18 mouse cellular contexts compared by ENCODE assay signal in the genomic region with DNA sequence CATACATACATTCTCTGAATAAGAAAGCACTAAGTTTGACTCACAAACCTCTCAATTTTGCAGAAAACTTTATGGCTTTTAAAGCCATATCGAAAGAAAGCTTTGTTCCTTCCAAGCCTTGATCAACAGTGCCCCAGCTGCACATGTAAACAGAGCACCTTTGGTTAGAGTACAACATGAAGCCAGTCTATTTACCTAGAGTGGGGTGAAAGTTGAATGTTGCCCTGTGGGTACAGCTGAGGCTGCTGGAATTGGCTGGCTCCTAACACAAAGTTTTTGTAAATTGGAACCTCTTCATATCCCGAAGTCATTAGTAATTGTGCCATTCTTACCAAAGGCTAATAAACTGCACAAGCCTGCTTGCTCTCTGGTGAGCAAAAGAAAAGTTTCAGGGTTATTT. TPM values are rescaled to one million over a fixed set of nuclear protein-coding genes. Genes with fewer than 3 reads are reported as not detected.
"Had no signal": no experiment of that assay in that cellular context is flagged by ENCODE, and none has a peak within 500 bp of the region (broad histone marks: within the 10 kb centered on the region; RNA-seq: fewer than 3 reads in every experiment).

No protein-coding gene starts in this region.

- DNase-seq: lung, embryonic 14.5 days; lung, postnatal 10 days; lung, postnatal 4 days; midbrain, embryonic 14.5 days; retina, postnatal 1 day; right cerebral cortex, adult 18-20 months; right cerebral cortex, postnatal 25 days; right cerebral cortex, postnatal 4 days; spleen, adult 18-20 months; thymus, adult 18-20 months; thymus, postnatal 14 days; thymus, postnatal 4 days had no signal

- H3K4me3 ChIP-seq: midbrain, embryonic 10.5 days; midbrain, embryonic 12.5 days; myocyte; neural tube, embryonic 13.5 days; neural tube, embryonic 15.5 days had no signal

- ATAC-seq: midbrain, embryonic 16.5 days had no signal

- H3K9me3 ChIP-seq: midbrain, embryonic 10.5 days; midbrain, embryonic 12.5 days; neural tube, embryonic 13.5 days; neural tube, embryonic 15.5 days had no signal

- H3K4me1 ChIP-seq: neural tube, embryonic 13.5 days; neural tube, embryonic 15.5 days had no signal

- H3K4me2 ChIP-seq: lung, embryonic 14.5 days; midbrain, embryonic 12.5 days; neural tube, embryonic 13.5 days; neural tube, embryonic 15.5 days had no signal

- H3K9ac ChIP-seq: lung, embryonic 14.5 days; midbrain, embryonic 12.5 days; neural tube, embryonic 13.5 days; neural tube, embryonic 15.5 days had no signal

- H3K27me3 ChIP-seq: midbrain, embryonic 12.5 days; neural tube, embryonic 13.5 days; neural tube, embryonic 15.5 days had no signal

- H3K36me3 ChIP-seq: midbrain, embryonic 10.5 days; midbrain, embryonic 12.5 days; neural tube, embryonic 13.5 days; neural tube, embryonic 15.5 days had no signal

- H3K27ac ChIP-seq: midbrain, embryonic 10.5 days; midbrain, embryonic 12.5 days; neural tube, embryonic 13.5 days; neural tube, embryonic 15.5 days had no signal

RNA-seq across cellular contexts. Expression of gene Agtr1a, which starts 19.7 kb away (rescaled TPM):
- polyA plus RNA-seq: myocyte had no signal
